8 mouse cellular contexts compared by ENCODE assay signal in genomic region chr4:45012105-45012975, GRCm38 (mm10). TPM values are rescaled to one million over a fixed set of nuclear protein-coding genes. Genes with fewer than 3 reads are reported as not detected.
DNase-seq lines count a peak whose midpoint lies in the region; ATAC-seq and TF ChIP-seq lines count a peak whose summit lies in the region.

Gene Zbtb5, minus strand, starts transcription at chr4:45012412.

- H3K36me3 ChIP-seq in E14TG2a.4 (ENCODE audit: insufficient read depth, low read length), result no peaks in the 10 kb centered on the region
- no peaks in the 10 kb centered on the region for H3K36me3 ChIP-seq in forebrain, embryonic 12.5 days (replicated peaks)
- no peaks in the 10 kb centered on the region for H3K36me3 ChIP-seq in heart, postnatal 0 days (replicated peaks; ENCODE audit: control insufficient read depth, insufficient read depth, low read length)
- no peaks in the 10 kb centered on the region for H3K36me3 ChIP-seq in liver, embryonic 16.5 days (ENCODE audit: control insufficient read depth, insufficient read depth)
- H3K36me3 ChIP-seq in neural tube, embryonic 13.5 days, result no peaks in the 10 kb centered on the region
- no peaks in the 10 kb centered on the region for H3K36me3 ChIP-seq in testis, adult 2 months (ENCODE audit: control insufficient read depth, insufficient read depth, low read length)

- H3K27ac ChIP-seq in forebrain, embryonic 12.5 days, result peak within 1 kb of the TSS; percentile 97
- peak within 1 kb of the TSS; percentile 97 for H3K27ac ChIP-seq in heart, postnatal 0 days (ENCODE audit: low read depth)
- peak within 1 kb of the TSS; percentile 98 for H3K27ac ChIP-seq in liver, embryonic 16.5 days (ENCODE audit: low read length)
- peak within 1 kb of the TSS; percentile 97 for H3K27ac ChIP-seq in neural tube, embryonic 13.5 days (replicated peaks)
- H3K27ac ChIP-seq in testis, adult 2 months (ENCODE audit: control insufficient read depth, insufficient read depth, low read depth, low read length), result peak within 1 kb of the TSS; percentile 99

- peak within 1 kb of the TSS; percentile 83 for H3K4me2 ChIP-seq in forebrain, embryonic 12.5 days
- peak within 1 kb of the TSS; percentile 92 for H3K4me2 ChIP-seq in heart, postnatal 0 days (ENCODE audit: low read depth, low read length)
- H3K4me2 ChIP-seq in liver, embryonic 16.5 days (ENCODE audit: low read depth, low read length), result peak within 1 kb of the TSS; percentile 79
- peak within 1 kb of the TSS; percentile 79 for H3K4me2 ChIP-seq in neural tube, embryonic 13.5 days

- ATAC-seq in forebrain, embryonic 12.5 days (ENCODE audit: low FRiP score), result peak; percentile 98
- peak; percentile 97 for ATAC-seq in heart, postnatal 0 days (ENCODE audit: insufficient read depth, low read depth)
- ATAC-seq in liver, embryonic 16.5 days (ENCODE audit: low read depth), result peak; percentile 92
- peak; percentile 99 for ATAC-seq in neural tube, embryonic 13.5 days (ENCODE audit: low read depth)

- TF ChIP-seq EP300 in heart, postnatal 0 days (IDR thresholded peaks at IDR 0.05; ENCODE audit: low read depth), result 0 out of 2 replicates have a peak, but pooled peaks have one; percentile 35

- H3K4me3 ChIP-seq in E14TG2a.4 (replicated peaks; ENCODE audit: low read length), result peak within 1 kb of the TSS; percentile 97
- peak within 1 kb of the TSS; percentile 78 for H3K4me3 ChIP-seq in forebrain, embryonic 12.5 days (replicated peaks)
- peak within 1 kb of the TSS; percentile 90 for H3K4me3 ChIP-seq in heart, postnatal 0 days (ENCODE audit: low read depth, low read length)
- peak within 1 kb of the TSS; percentile 95 for H3K4me3 ChIP-seq in liver, embryonic 16.5 days (ENCODE audit: low read depth, low read length)
- H3K4me3 ChIP-seq in neural tube, embryonic 13.5 days, result peak within 1 kb of the TSS; percentile 86
- H3K4me3 ChIP-seq in testis, adult 2 months (ENCODE audit: control insufficient read depth, low read depth, low read length), result peak within 1 kb of the TSS; percentile 96

- peak within 1 kb of the TSS; percentile 86 for H3K9ac ChIP-seq in forebrain, embryonic 12.5 days
- peak within 1 kb of the TSS; percentile 88 for H3K9ac ChIP-seq in heart, postnatal 0 days (replicated peaks; ENCODE audit: low read depth, low read length)
- H3K9ac ChIP-seq in liver, embryonic 16.5 days (ENCODE audit: low read depth, low read length), result peak within 1 kb of the TSS; percentile 98
- peak within 1 kb of the TSS; percentile 94 for H3K9ac ChIP-seq in neural tube, embryonic 13.5 days

- H3K27me3 ChIP-seq in E14TG2a.4 (ENCODE audit: insufficient read depth, low read length), result no peaks in the 10 kb centered on the region
- H3K27me3 ChIP-seq in forebrain, embryonic 12.5 days, result no peaks in the 10 kb centered on the region
- H3K27me3 ChIP-seq in heart, postnatal 0 days (ENCODE audit: control insufficient read depth, insufficient read depth, low read length), result no peaks in the 10 kb centered on the region
- H3K27me3 ChIP-seq in liver, embryonic 16.5 days (ENCODE audit: control insufficient read depth, insufficient read depth, low read depth, low read length), result no peaks in the 10 kb centered on the region
- H3K27me3 ChIP-seq in neural tube, embryonic 13.5 days, result no peaks in the 10 kb centered on the region
- no peaks in the 10 kb centered on the region for H3K27me3 ChIP-seq in testis, adult 2 months (ENCODE audit: control insufficient read depth, insufficient read depth, low read length)

- H3K9me3 ChIP-seq in E14TG2a.4 (ENCODE audit: low read length), result no peaks in the 10 kb centered on the region
- H3K9me3 ChIP-seq in forebrain, embryonic 12.5 days, result no peaks in the 10 kb centered on the region
- H3K9me3 ChIP-seq in heart, postnatal 0 days (replicated peaks; ENCODE audit: control insufficient read depth, low read length), result no peaks in the 10 kb centered on the region
- no peaks in the 10 kb centered on the region for H3K9me3 ChIP-seq in liver, embryonic 16.5 days (replicated peaks; ENCODE audit: control insufficient read depth, low read length)
- no peaks in the 10 kb centered on the region for H3K9me3 ChIP-seq in neural tube, embryonic 13.5 days

- peak; percentile 72; the same call in 1 of the 2 replicates for TF ChIP-seq POLR2A in testis, adult 2 months (IDR thresholded peaks at IDR 0.05; ENCODE audit: control insufficient read depth, low read depth, low read length)

- no peak for TF ChIP-seq CTCF in E14TG2a.4 (conservative IDR thresholded peaks at IDR 0.05; ENCODE audit: low read length)
- no peak for TF ChIP-seq CTCF in heart, postnatal 0 days (IDR thresholded peaks at IDR 0.05; ENCODE audit: low read depth)
- 0 out of 2 replicates have a peak, but pooled peaks have one; percentile 8 for TF ChIP-seq CTCF in testis, adult 2 months (IDR thresholded peaks at IDR 0.05; ENCODE audit: control insufficient read depth, insufficient read depth, insufficient replicate concordance, low read depth, low read length)

- peak; percentile 100 for DNase-seq in c-Kit-positive CD71-positive TER-119-positive erythroid progenitor cells, embryonic 14.5 days (ENCODE audit: low spot score)
- DNase-seq in heart, postnatal 0 days (ENCODE audit: low spot score), result peak; percentile 100
- peak; percentile 98 to 99 for DNase-seq in kidney, postnatal 4 days

- under 1% methylated on average over 59 of the region's 63 CpGs for WGBS in forebrain, embryonic 12.5 days
- WGBS in heart, postnatal 0 days, result under 1% methylated on average over 60 of the region's 63 CpGs
- under 1% methylated on average over 59 of the region's 63 CpGs for WGBS in liver, embryonic 16.5 days (ENCODE audit: insufficient replicate concordance)
- under 1% methylated on average over 63 of the region's 63 CpGs for WGBS in neural tube, embryonic 13.5 days

- peaks cover 31% of the 10 kb centered on the region for H3K4me1 ChIP-seq in E14TG2a.4 (replicated peaks; ENCODE audit: low read depth, low read length)
- peaks cover 24% of the 10 kb centered on the region for H3K4me1 ChIP-seq in forebrain, embryonic 12.5 days
- peaks cover 12% of the 10 kb centered on the region for H3K4me1 ChIP-seq in heart, postnatal 0 days (ENCODE audit: control insufficient read depth, insufficient read depth)
- peaks cover 23% of the 10 kb centered on the region for H3K4me1 ChIP-seq in liver, embryonic 16.5 days (ENCODE audit: control insufficient read depth, low read depth, low read length)
- peaks cover 27% of the 10 kb centered on the region for H3K4me1 ChIP-seq in neural tube, embryonic 13.5 days (replicated peaks)
- peaks cover 6% of the 10 kb centered on the region for H3K4me1 ChIP-seq in testis, adult 2 months (ENCODE audit: control insufficient read depth, insufficient read depth, low read length)

RNA-seq across cellular contexts. Expression of gene Zbtb5, which starts in this region (rescaled TPM):
- 48.6 and 52.6 TPM in 2 replicates for polyA plus RNA-seq in forebrain, embryonic 12.5 days (2016; fragmentation: Nextera tagmentation; extraction: Ambion mirVana)
- total RNA-seq in heart, postnatal 0 days (2014; rRNA removed; ENCODE audit: low replicate concordance), result 20.3 and 32.0 TPM in 2 replicates
- polyA plus RNA-seq in heart, postnatal 0 days (2015; fragmentation: Nextera tagmentation; extraction: Ambion mirVana), result 8.5 and 8.9 TPM in 2 replicates
- polyA plus RNA-seq in liver, embryonic 16.5 days (2015; fragmentation: Nextera tagmentation; extraction: Ambion mirVana), result 5.5 TPM in 2 replicates
- 35.6 and 42.4 TPM in 2 replicates for polyA plus RNA-seq in neural tube, embryonic 13.5 days (2015; fragmentation: Nextera tagmentation; extraction: Ambion mirVana)
- 36.2 and 41.6 TPM in 2 replicates for polyA plus RNA-seq in testis, adult 2 months (2012; rRNA removed)

Comparison
In these comparisons a context has a peak if more than half of its experiments do, and no peak if none do; other contexts are left out.
1. Peak in every context shown above with its lines: DNase-seq, ATAC-seq, H3K4me3 ChIP-seq and H3K27ac ChIP-seq.